Mouse (Mus musculus) liver (tissue): ENCODE measurements around the gene Marveld2.
A peak's percentile ranks its signal among the peaks of the same experiment; 100 is the strongest.

Experiments used
- DNase-seq: peaks from one replicate; pipeline ENCODE4 v3.0.0-alpha.2; 2020; ENCODE audit warnings: mixed read lengths

The Marveld2 gene

DNA sequence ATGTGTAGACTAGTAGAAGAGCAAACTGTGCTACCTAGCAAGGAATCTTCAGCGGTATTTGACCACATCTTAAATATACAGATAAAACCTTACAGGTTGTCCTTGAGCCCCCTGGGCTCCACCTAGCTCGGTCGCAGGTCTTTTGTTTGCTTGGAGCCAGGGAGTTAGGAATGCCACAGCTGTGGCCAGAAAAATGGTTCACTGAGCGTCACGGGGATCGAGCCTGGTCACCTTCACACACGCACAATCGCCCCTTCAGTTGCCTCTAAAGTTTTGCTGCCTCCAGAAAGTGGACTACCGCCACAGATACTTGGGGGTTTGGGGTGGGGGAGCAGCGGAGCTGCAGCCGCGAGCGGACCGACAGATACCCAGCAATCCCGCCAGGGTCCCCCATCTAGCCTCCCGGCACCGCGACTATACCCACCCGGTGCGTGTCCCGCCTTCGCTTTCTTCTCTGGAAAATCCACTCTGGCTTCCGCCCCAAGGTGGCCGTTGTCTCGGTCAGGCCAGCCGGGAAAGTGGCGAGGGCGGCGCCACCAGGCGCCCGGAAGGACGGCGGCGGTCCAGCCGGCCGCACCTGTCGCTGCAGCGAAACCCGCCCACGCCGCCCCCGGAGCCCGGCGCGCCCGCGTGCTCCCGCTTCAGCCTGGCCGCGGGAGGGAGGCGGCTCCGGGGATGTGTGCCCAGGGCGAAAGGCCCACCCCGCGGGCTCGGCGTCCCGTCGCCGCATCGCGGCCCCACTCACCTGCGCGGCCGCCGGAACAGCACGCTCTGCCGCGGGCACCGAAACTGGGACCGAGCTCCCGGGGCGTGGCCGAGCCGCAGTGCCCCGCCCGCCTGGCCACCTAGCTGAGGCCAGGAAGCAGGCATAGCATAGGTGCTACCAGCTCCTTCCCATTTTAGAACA, at the start of gene Marveld2:
TSS of gene Marveld2 (minus strand) at position 791 of the 907 bp plus-strand sequence.
- DNase-seq: peak; percentile 67

DNA sequence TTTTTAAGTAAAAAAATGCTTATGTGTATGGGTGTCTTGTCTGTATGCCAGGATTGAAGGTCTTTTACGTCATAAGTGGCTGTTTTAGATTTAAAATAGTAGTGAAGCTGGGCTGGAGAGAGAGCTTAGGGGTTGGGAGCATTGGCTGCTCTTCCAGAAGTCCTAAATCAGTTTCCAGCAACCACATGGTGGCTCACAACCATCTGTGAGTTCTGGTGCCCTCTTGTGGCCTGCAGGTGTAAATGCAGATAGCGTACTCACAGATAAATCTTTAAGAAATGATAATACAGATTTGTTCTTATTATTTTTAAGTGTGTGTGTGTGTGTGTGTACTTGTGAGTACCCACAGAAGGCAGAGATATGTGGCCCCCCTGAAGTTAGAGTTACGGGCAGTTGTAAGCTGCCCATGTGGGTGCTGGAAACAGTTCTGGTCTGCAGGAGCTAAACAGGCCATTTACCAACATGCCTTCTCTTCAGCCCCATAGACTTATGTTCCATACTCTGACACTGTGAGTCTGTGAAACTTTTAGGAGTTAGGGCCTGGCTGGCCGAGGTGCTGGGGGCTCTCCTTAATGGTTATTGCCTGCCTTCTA, 43.2 kb upstream of the Marveld2 start:
- peak; percentile 75 for DNase-seq

DNA sequence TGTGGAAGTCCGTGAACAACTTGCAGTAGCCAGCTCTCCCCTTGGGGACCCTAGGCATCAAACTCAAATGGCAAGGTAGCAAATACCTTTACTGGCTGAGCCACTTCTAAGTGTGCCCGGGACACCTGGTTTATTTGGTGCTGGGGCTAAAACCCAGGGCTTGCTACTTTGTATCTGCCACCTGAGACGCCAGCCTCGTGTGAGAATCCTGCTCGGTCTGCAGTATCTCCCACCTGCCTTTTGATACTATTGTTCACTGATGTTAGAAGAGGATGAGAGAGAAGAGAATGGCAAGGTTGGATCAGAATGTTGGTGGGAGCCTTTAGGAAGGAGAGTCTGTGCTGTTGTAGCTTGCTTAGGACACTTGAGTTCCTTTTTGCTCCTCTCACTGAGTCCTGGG, 41.3 kb upstream of the Marveld2 start:
- no peak for DNase-seq

DNA sequence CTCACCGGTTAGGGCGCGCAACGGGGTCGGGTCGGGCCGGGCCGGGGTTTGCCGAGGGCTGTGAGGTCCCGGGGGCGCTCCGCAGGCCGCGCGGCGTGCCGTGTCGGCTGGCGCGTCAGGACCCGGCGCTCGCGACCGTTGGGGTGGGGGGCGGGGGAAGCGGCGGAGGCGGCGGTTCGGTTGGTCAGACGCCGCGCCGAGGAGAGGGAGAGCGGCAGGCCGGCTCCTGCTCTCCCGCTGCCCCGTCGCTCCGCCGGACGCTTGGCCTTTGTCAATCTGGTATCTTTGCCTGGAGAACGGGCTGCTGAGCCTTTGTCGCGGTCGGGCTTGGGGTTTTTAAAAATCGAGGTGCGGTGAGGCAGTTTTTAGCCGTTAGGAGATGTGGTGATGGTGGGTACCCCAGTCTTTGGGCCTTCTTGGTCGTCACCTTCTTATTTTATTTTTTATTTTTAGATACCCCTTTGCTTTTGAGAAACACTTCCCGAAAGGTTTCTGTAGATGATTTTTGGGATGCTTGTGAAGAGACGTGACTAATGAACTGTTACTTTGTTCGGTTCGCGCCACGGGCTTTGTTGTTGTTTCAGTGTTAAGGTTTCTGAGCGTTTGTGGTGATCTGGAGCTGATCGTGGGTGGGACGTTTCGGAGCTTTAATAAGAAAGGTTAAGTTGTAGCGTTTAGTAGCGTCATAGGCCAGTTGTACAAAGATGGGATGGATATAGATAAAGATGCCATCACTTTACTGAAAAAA, 34.8 kb upstream of the Marveld2 start, which contains the start of gene Taf9:
TSS of gene Taf9 (plus strand) at position 141 of the 748 bp plus-strand sequence.
- DNase-seq: no peak

DNA sequence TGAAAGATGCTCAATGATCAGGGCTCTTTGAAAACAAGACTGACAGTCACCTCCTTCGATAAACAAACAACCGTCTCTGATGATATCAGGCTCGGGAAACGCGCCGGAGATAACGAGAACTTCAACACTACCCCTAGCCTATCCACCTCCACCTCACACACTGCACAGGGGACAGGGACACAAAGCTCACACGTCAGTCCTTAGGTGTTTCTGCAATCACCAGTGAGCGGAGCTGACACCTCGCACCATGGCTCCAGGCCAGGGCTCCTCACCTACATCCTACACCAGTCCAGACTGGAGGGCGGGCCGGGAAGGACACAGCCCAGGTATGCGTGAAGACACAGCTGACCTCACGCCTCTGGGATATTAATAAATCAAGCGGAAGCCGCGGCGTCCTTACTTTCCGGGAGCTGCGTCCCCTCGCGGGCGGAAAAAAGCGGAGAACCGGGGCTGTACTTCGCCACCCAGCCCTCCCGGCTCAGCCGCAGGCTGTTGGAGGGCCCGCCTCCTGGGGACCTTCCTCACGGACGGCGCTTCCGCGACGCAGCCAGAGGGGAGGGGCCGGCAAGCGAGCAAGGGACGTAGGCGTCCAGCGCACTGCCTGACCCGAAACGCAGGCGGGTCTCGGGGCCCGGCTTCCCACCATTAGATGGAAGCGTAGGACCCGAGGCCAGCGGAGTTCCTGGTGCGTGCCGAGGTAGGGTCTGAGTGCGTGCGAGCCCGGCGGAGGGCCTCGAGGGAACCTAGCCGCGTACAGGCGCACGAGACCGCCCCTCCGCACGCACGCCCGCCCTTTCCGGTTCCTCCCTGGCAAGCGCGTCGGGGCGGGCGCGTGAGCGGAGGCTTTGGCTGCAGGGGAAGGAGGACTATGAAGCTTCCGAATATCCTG, 34.0 kb upstream of the Marveld2 start, which contains the start of the genes Ak6 and Rad17:
TSS of gene Ak6 (plus strand) at position 430 of the 889 bp plus-strand sequence.
TSS of gene Rad17 (minus strand) at position 502 of the 889 bp plus-strand sequence.
- peak; percentile 95 for DNase-seq

DNA sequence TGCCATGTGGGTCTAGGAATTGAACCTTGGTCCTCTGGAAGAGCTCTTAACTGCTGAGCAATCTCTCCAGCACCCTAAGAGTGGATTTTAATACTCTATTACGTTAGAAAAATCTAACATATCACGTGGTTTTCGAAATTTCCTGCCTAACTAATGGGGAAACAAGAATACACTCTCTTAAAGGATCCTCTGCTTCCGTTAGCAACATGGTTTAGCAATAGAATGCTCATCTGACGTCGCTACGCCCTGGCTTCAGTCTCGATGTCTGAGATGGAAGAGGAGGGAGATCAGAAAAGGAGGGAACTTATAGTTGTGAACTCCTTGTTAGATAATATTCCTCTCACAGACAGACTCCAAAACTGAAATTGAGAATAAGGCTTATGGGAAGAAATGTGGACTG, 31.5 kb upstream of the Marveld2 start:
- DNase-seq: no peak

DNA sequence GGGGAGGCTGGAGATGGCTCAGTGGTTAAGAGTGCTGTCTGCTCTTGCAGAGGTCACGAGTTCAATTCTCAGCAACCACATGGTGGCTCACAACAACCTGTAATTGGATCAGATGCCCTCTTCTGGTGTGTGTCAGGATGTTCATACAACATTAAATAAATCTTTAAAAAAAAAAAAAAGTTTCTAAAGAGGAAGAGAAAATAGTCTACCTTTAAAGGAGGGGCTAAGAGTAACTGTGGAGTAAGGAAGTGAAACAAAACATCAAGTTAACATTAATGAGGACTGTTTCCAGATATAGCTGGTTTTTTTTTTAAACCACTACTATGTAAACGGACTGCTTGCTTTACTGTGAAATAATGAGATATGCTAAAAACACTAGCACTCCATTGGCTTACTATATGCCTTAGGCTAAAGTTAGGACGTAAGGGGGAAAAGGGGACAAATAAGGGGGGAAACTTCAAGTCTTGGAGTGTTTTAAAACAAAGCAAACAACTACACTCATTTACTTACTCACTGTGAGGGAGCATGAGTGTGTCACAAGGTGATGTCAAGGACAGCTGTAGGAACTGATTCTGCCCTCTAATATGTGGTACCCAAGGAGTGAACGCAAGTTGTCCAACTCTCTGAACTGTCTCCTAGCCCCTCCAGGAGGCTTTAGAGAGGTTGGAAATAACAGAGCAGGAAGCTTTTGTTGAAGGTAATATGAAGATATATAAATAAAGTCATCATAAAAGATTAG, 25.9 kb upstream of the Marveld2 start:
- DNase-seq: no peak

DNA sequence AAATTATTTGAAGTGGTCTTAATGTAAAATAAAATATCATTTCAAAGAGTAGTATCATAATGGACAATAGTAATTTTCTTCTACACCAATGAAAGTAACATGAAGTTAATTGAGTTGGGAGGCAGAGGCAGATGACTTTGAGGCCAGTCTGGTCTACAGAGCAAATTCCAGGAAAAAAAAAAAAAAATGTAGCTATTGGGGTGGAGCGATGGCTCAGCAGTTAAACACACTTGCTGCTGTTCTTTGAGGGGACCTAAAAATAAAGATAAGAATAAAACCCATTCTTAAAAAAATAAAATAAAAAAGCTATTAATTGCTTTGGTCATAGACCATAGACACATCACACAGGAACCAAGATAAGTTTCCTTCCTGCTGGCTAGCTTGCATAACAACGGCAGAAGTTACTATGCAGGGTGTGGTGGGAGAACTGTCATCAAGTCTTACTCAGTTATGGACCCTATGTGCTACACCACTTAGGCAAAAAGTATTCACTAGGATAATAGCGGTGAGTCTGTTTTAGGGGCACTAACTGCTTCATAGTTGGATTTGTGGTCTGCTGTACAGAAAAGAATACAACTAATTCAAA, 17.4 kb upstream of the Marveld2 start:
- DNase-seq: no peak

DNA sequence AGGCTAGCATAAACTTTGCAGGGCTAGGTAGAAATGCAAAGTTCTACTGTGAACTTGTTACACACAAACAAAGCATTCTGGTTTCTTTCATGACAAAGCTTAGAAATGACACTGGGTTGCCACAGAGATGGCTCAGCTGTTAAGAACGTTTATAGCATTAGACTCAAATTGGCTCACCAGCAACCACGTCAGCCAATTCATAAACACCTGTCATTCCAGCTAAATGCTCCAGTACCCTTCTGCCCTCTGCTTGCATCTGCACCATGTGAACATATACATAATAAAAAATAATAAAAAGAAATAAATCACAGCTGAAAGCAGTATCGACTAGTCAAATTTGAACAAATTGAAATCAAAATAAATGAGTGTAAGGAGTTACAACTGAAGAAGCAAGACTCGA, 5.5 kb upstream of the Marveld2 start:
- no peak for DNase-seq

DNA sequence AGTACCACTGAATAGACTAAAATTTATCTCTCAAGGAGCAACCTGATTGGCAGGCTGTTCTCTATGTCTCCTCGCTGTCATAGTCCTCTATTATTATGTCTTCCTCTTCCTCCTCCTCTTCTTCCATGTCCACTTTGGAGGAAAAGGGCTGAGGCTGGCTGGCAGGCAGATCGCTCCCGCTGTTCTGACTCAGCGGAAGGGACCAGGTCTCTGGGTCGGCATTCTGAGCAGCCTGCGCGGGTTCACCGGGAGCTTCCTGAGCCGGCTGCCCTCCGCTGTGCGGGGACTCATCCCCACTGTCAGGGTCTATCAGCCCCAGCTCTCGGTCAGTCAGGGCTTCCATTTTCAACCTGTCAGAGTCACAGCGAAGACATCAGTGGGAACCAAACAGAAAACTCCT, 812 bp upstream of the Marveld2 start:
- no peak for DNase-seq

DNA sequence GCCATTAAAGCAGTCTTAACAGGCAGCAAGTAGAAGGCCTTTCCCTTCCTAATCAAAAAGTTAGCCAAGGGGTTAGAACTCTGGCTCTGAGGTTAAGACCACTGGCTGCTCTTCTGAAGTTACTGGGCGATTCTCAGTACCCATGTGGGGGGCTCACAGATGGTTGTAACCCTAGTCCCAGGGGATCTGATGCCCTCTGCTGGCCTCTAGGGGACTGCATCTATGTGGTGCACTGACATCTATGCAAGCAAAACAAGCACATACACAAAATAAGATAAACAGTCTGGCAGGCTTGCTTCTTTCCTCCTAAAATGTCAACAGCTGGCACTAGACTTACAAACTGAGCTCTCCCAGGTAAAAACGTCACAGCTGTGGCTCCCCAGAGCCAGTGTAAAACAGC, 3.9 kb downstream of the Marveld2 start:
- no peak for DNase-seq

DNA sequence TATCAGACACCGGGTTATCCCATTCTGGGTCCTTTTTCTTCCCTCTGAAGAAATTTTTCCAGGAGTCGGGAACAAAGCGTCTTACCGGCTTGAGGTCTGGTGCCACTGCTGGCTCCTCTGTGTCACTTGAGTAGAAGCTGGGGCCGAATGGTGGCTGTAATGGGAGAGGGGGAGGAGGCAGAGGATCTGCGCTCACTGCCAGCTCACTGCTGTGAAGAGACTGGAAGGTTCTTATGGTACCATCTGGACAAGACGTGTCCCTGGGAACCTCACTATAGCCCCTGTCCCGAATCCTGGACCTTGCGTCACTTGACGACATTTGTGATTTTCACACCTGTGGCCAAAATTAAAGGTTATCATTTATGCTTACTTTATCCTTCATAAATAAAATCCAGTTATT, 4.5 kb downstream of the Marveld2 start:
- DNase-seq: no peak

DNA sequence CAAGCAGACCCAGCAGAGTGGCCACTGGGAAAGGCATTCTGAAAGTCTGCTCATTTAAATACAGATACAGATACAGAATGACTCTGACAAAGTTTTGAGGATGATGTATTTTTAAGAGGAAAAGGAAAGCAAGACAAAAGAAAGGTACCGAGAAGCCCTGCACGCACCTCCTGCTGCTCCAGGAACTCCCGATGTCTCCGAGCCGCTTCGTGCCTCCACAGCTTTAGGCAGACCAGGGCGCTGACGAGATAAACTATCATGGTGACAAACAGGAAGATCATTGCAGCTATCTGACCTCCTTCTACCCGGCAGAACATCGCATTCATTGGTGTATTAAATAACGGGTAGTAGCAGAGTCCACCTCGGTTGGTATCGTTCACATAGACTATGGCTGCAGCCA, 5.5 kb downstream of the Marveld2 start:
- DNase-seq: no peak

DNA sequence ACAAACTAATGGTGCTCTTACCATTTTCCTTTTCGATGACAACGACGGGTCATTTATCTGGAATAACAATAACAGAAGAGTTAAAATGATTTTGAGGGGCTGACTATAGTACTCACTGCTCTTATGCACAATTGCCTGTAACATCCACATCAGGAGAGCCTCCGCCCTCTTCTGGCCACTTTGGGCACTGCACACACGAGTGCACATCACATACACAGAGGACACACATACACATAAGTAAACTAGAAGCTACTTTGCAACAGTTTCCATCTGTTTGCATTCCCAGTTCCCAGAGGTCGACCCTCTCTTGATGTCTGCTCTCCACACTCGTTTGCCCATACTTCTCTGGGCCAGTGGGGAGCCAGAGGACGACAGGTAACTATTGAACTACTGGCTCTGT, 9.0 kb downstream of the Marveld2 start:
- DNase-seq: no peak

DNA sequence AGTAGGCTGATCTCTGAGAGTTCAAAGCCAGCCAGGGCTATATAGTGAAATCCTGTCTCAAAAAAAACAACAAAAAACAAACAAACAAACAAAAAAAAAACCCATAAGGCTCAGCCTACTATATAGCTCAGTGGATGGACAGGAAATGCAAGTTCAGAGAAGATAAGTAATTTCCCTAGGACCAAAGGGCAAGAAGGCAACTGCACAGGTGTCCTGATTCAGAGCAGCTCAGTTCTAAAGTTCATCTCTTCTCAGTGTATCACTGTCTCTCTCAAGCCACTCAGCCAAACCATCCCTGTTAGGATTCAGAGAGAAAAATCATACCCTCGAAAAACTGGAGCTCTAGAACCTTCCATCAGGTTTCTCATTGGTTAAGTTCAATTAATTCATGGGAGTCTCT, 10.9 kb downstream of the Marveld2 start:
- no peak for DNase-seq

DNA sequence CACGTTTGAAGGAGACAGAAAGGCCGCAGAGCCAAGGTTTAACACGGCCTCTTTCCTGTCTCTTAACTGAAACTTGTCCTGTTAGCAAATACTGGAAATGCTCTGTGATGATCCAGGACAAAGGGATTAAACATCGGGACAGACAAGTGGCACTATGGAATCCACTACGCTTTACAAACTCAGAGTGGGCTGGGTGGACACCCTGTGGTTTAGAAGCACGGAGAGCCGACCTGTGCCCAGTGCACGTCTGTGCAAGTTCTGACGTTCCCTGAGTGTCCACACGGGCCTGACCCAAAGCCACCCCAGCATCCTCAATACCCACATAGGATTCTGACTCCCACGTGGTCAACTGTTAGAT, 13.1 kb downstream of the Marveld2 start:
- DNase-seq: no peak

DNA sequence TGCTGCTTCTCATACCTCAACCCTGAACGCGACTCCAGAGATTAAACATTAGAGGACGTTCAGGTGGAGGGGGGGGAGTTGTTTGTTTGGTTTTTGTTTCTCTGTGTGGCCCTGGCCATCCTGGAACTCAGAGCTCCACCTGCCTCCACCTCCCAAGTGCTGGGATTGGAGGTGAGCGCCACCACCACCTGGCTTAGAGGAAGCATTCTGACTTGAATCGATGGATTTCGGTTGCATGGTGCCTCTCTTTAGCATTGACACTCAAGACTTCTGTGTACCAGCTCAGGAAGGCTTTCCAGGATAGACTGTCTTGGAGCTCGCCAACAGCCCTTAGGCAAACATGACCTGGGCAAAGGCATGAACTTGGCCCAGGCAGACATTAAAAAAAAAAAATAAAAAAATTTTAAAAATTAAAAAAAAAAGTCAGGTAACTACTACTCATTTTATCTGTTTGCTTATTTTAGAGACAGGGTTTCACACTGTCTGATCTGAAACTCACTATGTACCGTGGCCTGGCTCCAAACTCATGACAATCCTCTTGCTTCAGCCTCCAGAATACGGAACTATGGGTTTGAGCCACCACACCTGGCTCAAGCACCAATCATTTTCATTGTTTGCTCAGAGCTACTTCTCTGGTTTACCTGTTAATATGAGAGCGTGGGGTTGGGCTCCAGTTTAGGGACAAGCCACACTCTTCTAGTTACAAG, 13.6 kb downstream of the Marveld2 start:
- no peak for DNase-seq

DNA sequence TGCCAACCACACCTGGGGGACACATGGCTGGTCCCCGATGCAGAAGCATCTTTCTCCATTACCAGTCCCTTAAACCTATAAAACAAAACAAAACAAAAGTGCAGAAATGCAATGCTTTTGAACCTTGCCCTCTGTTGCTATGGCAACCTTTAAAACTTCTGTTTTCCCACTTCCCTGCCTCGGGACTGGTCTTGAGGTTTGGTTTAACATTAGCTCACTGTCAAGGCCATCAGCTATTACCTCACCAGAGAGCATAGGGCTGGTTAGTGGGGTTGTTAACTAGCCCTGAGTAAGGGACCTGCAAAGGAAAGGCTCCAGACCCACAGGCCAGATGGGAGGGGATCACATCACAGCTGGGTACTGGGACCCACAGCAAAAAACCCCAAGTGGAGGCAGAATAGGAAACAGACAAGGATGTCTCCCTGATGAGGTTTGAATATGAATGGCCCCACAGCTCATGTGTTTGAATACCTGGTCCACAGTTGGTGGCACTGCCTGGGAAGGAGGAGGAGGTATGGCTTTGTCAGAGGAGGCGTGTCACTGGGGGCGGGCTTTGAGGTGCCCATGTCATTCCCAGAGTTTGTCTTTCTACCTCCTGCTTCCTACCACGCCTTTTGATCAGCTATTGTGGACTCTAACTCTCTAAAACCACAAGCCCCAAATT, 14.4 kb downstream of the Marveld2 start:
- peak; percentile 30 for DNase-seq

DNA sequence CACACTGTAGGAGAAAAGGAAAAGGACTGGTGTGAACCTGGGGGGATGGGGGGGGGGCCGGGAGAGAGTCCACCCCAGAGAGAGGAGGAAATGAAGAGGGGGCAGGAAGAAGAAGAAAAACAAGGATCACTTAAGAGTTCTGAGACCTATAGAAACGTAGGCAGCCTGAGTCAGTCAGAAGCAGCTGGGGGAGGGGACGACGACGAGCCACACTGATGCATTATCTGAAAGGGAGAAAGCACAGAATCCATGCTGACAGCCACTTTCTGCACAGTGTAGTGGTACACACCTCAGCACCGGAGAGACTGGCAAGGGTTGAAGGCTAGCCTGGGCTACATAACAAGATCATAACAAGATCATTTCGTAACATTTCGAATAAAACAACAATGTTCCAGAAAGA, 15.7 kb downstream of the Marveld2 start:
- peak; percentile 36 for DNase-seq

DNA sequence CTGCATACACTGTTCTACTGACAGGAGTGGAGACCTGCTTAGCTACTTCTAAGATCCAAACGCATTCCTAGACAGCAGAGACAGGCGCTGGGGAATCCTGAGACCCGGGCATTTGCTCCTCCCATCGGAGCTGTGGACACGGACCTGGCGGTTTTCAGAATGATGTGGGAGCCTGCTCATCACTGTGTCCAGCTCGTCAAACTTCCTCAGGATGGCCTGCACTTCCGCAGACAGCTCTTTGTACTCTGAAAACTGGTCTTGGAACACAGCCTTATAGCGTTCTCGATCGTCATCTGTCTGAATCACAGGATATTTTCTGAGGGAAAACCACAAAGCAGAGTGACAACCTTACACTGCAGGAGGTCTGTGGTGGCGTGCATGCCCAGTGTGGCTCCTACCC, 16.5 kb downstream of the Marveld2 start:
- no peak for DNase-seq
